Mouse (Mus musculus) CH12.LX (cell line): Measurements from ENCODE around the gene Gm5127. TPM values are rescaled to one million over a fixed set of nuclear protein-coding genes. Genes with fewer than 3 reads are reported as not detected.

Experiments used
- DNase-seq: peaks from one replicate; pipeline ENCODE4 v3.0.0-alpha.2; 2013; ENCODE audit errors: extremely low read depth
- H3K27ac ChIP-seq: 2 replicates; pipeline ENCODE4 v1.5.1; 2012; ENCODE audit warnings: low read depth, mild to moderate bottlenecking, control low read depth, moderate library complexity; ENCODE audit not compliant: insufficient read depth
- H3K27me3 ChIP-seq: replicated peaks from 2 replicates; pipeline ENCODE3; 2012; ENCODE audit warnings: inconsistent platforms
- H3K36me3 ChIP-seq, 2 experiments: replicated peaks in 1 of 2; 2 replicates each; pipeline versions ENCODE3 to v1.6.1; 2012; ENCODE audit warnings: inconsistent platforms in 1 of 2, low read length in 1 of 2, mild to moderate bottlenecking in 1 of 2, mixed read lengths in 1 of 2, moderate library complexity in 1 of 2; ENCODE audit not compliant: control insufficient read depth in 1 of 2, insufficient read depth in 1 of 2
- H3K4me1 ChIP-seq, 2 experiments: 2 replicates each; pipeline ENCODE4 v1.6.1; 2012; ENCODE audit warnings: inconsistent platforms in 1 of 2, moderate library complexity in 1 of 2; ENCODE audit not compliant: insufficient read depth in 2 of 2, control insufficient read depth in 1 of 2
- H3K4me2 ChIP-seq: 2 replicates; pipeline ENCODE4 v1.6.1; 2012; ENCODE audit warnings: low read depth, mild to moderate bottlenecking, control low read depth; ENCODE audit not compliant: poor library complexity, insufficient read depth, severe bottlenecking
- H3K4me3 ChIP-seq, 3 experiments: fragments of 150-350 bp in 1 of 3; sonication (generic) in 1 of 3; replicated peaks in 1 of 3; 2 replicates each; pipeline versions ENCODE3 to v1.5.1; 2011 to 2012; ENCODE audit warnings: low read depth in 2 of 3, low read length in 2 of 3, mild to moderate bottlenecking in 2 of 3, moderate library complexity in 2 of 3, control low read depth in 1 of 3, improper control_type of control experiment in 1 of 3, inconsistent platforms in 1 of 3, mixed read lengths in 1 of 3; ENCODE audit not compliant: poor library complexity in 1 of 3
- H3K79me2 ChIP-seq: replicated peaks from 2 replicates; pipeline ENCODE4 v1.6.1; 2012; ENCODE audit warnings: mild to moderate bottlenecking, moderate library complexity; ENCODE audit not compliant: control insufficient read depth, poor library complexity, insufficient read depth, severe bottlenecking; ENCODE audit errors: extremely low read depth
- H3K9ac ChIP-seq: 2 replicates; pipeline ENCODE4 v1.6.1; 2012; ENCODE audit warnings: low read depth, mild to moderate bottlenecking, control low read depth, moderate library complexity; ENCODE audit not compliant: insufficient read depth
- H3K9me3 ChIP-seq: replicated peaks from 2 replicates; pipeline ENCODE3; 2012; ENCODE audit warnings: low read length, inconsistent platforms, mixed read lengths
- CHD2 ChIP-seq: IDR thresholded peaks from 2 replicates; pipeline ENCODE4 v1.6.1; 2011; ENCODE audit warnings: low read length, improper control_type of control experiment
- CTCF ChIP-seq, 2 experiments: IDR thresholded peaks in 1 of 2; conservative IDR thresholded peaks in 1 of 2; 2 replicates each; pipeline ENCODE4 v1.5.1; 2011 to 2012; ENCODE audit warnings: low read depth in 2 of 2, low read length in 2 of 2, improper control_type of control experiment in 1 of 2, inconsistent platforms in 1 of 2, mild to moderate bottlenecking in 1 of 2, moderate library complexity in 1 of 2
- ELF1 ChIP-seq: IDR thresholded peaks from 2 replicates; pipeline ENCODE4 v1.6.1; 2014; ENCODE audit warnings: low read depth, mild to moderate bottlenecking, inconsistent platforms, low read length, improper control_type of control experiment
- EP300 ChIP-seq: IDR thresholded peaks from 2 replicates; pipeline ENCODE4 v1.6.1; 2011; ENCODE audit warnings: low read length, improper control_type of control experiment
- MAFK ChIP-seq: IDR thresholded peaks from 2 replicates; pipeline ENCODE4 v1.6.1; 2011; ENCODE audit warnings: low read length, improper control_type of control experiment; ENCODE audit not compliant: insufficient replicate concordance
- MAX ChIP-seq: IDR thresholded peaks from 2 replicates; pipeline ENCODE4 v1.6.1; 2011; ENCODE audit warnings: low read length, improper control_type of control experiment
- MEF2A ChIP-seq: IDR thresholded peaks from 2 replicates; pipeline ENCODE4 v1.6.1; 2014; ENCODE audit warnings: low read depth, mild to moderate bottlenecking, inconsistent platforms, low read length, improper control_type of control experiment, borderline replicate concordance
- MXI1 ChIP-seq: IDR thresholded peaks from 2 replicates; pipeline ENCODE4 v1.6.1; 2011; ENCODE audit warnings: mild to moderate bottlenecking, low read depth, low read length, improper control_type of control experiment
- MYC ChIP-seq: IDR thresholded peaks from 2 replicates; pipeline ENCODE4 v1.6.1; 2011; ENCODE audit warnings: low read depth, mild to moderate bottlenecking, improper control_type of control experiment, low read length
- PAX5 ChIP-seq: IDR thresholded peaks from 2 replicates; pipeline ENCODE4 v1.6.1; 2012; ENCODE audit warnings: low read length, inconsistent platforms, mixed read lengths
- POLR2A ChIP-seq: IDR thresholded peaks from 2 replicates; pipeline ENCODE4 v1.6.1; 2011; ENCODE audit warnings: low read depth, mild to moderate bottlenecking, improper control_type of control experiment, low read length
- POLR2AphosphoS2 ChIP-seq: IDR thresholded peaks from 2 replicates; pipeline ENCODE4 v1.6.1; 2011; ENCODE audit warnings: low read depth, low read length, improper control_type of control experiment
- RAD21 ChIP-seq: IDR thresholded peaks from 2 replicates; pipeline ENCODE4 v1.6.1; 2011; ENCODE audit warnings: low read depth, mild to moderate bottlenecking, low read length, improper control_type of control experiment, moderate library complexity
- SIN3A ChIP-seq: IDR thresholded peaks from 2 replicates; pipeline ENCODE4 v1.6.1; 2012; ENCODE audit warnings: low read length, improper control_type of control experiment, inconsistent platforms
- SMC3 ChIP-seq: IDR thresholded peaks from 2 replicates; pipeline ENCODE4 v1.6.1; 2011; ENCODE audit warnings: low read depth, low read length, improper control_type of control experiment
- TBP ChIP-seq: conservative IDR thresholded peaks from 2 replicates; pipeline ENCODE4 v1.6.1; 2011; ENCODE audit warnings: low read depth, low read length, improper control_type of control experiment
- TCF12 ChIP-seq: IDR thresholded peaks from 2 replicates; pipeline ENCODE4 v1.6.1; 2014; ENCODE audit warnings: low read depth, mild to moderate bottlenecking, inconsistent platforms, low read length, improper control_type of control experiment
- UBTF ChIP-seq: IDR thresholded peaks from 2 replicates; pipeline ENCODE4 v1.6.1; 2012; ENCODE audit warnings: low read depth, mild to moderate bottlenecking, inconsistent platforms, low read length, improper control_type of control experiment, moderate library complexity
- USF1 ChIP-seq: IDR thresholded peaks from 2 replicates; pipeline ENCODE4 v1.6.1; 2014; ENCODE audit warnings: low read depth, mild to moderate bottlenecking, inconsistent platforms, low read length, improper control_type of control experiment
- USF2 ChIP-seq: conservative IDR thresholded peaks from 2 replicates; pipeline ENCODE4 v1.6.1; 2011; ENCODE audit warnings: low read depth, low read length, improper control_type of control experiment
- ZMIZ1 ChIP-seq: IDR thresholded peaks from 2 replicates; pipeline ENCODE4 v1.6.1; 2012; ENCODE audit warnings: low read depth, mild to moderate bottlenecking, inconsistent platforms, low read length, improper control_type of control experiment
- dilution Hi-C: fragments of 300-500 bp; cut with MboI; formaldehyde crosslinking; loops from 2 replicates; pipeline ENCODE4 v1.14.3; 2020; ENCODE audit warnings: low sequenced_read_pairs; ENCODE audit not compliant: extremely low pct_unique_long_range_greater_than_20kb, extremely low pct_ligation_motif_present
- in situ Hi-C: fragments of 300-500 bp; cut with MboI; formaldehyde crosslinking; loops from 3 replicates; pipeline ENCODE4 v1.14.3; 2019; ENCODE audit warnings: low sequenced_read_pairs, low pct_ligation_motif_present, low pct_unique_long_range_greater_than_20kb, mixed read lengths
- polyA plus RNA-seq: library from polyadenylated mRNA; unstranded; fragments of >175 nt; gene quantifications from 2 replicates; pipeline ENCODE4 v1.2.1, GENCODE M21; 2012; ENCODE audit warnings: low read depth; ENCODE audit not compliant: insufficient read length
- total RNA-seq, 2 experiments: library from RNA; depleted of rRNA; stranded (reverse); fragments of 300-350 nt in 1 of 2; fragments of >200 nt in 1 of 2; gene quantifications; 2 replicates each; pipeline ENCODE4 v1.2.3; 2012 to 2014

The Gm5127 gene
- total and polyA plus RNA-seq, 3 experiments, result 0.16 TPM; not detected in 2

GRCm38 (mm10) chrX:106578966-106579365, 4.0 kb upstream of the Gm5127 start:
- no peaks in the 10 kb centered on the region for H3K9me3 ChIP-seq
- TF ChIP-seq ZMIZ1, result no peak
- TF ChIP-seq TCF12, result no peak
- no peak for TF ChIP-seq MAX
- TF ChIP-seq RAD21, result no peak
- no peak overlapping the region for H3K4me2 ChIP-seq
- no peaks in the 10 kb centered on the region for H3K79me2 ChIP-seq
- no peaks in the 10 kb centered on the region for H3K4me1 ChIP-seq
- H3K36me3 ChIP-seq, result no peaks in the 10 kb centered on the region
- no peak for DNase-seq
- in situ Hi-C loops (no loop called here), dilution Hi-C loops (no loop called here)
- no peaks in the 10 kb centered on the region for H3K27me3 ChIP-seq
- no peak overlapping the region for H3K4me3 ChIP-seq
- no peak overlapping the region for H3K9ac ChIP-seq
- H3K27ac ChIP-seq, result no peak overlapping the region

- in situ Hi-C loops, result no loop called here
- Histone ChIP-seq H3K9ac (no peak overlapping the region), H3K79me2 (no peaks in the 10 kb centered on the region), H3K4me1 (no peaks in the 10 kb centered on the region), H3K27me3 (no peaks in the 10 kb centered on the region), H3K36me3 (no peaks in the 10 kb centered on the region), H3K4me3 (no peak overlapping the region), H3K9me3 (no peaks in the 10 kb centered on the region), H3K4me2 (no peak overlapping the region), H3K27ac (no peak overlapping the region)
- no peak for TF ChIP-seq USF2
- no peak for TF ChIP-seq TBP
- peak; percentile 33 for TF ChIP-seq RAD21
- TF ChIP-seq SMC3, result peak; percentile 13; the same call in 1 of the 2 replicates
- peak in 1 of 2 experiments; percentile 28; a peak in 1 of 4 replicates for TF ChIP-seq CTCF (conservative IDR thresholded peaks at IDR 0.05 in 1 of 2, IDR thresholded peaks at IDR 0.05 in 1 of 2; ENCODE audit: low read depth in 2 of 2, low read length in 2 of 2)
- TF ChIP-seq ELF1, result no peak
- no peak for TF ChIP-seq CHD2
- DNase-seq, result no peak
- dilution Hi-C loops, result no loop called here
Measured at GRCm38 (mm10) chrX:106580410-106580809, 2.6 kb upstream of the Gm5127 start.

GRCm38 (mm10) chrX:106582197-106582596, 789 bp upstream of the Gm5127 start:
- Histone ChIP-seq H3K4me2 (no peak overlapping the region), H3K79me2 (no peaks in the 10 kb centered on the region), H3K27me3 (no peaks in the 10 kb centered on the region), H3K36me3 (no peaks in the 10 kb centered on the region), H3K27ac (no peak overlapping the region), H3K4me3 (no peak overlapping the region), H3K4me1 (no peaks in the 10 kb centered on the region), H3K9me3 (no peaks in the 10 kb centered on the region), H3K9ac (no peak overlapping the region)
- TF ChIP-seq SIN3A, result no peak
- no peak for TF ChIP-seq MXI1
- TF ChIP-seq MEF2A, result no peak
- no peak for TF ChIP-seq MAFK
- TF ChIP-seq MAX, result no peak
- TF ChIP-seq PAX5, result no peak
- no peak for TF ChIP-seq RAD21
- no peak for TF ChIP-seq EP300
- no peak for TF ChIP-seq POLR2A
- no peak for TF ChIP-seq MYC
- no peak for TF ChIP-seq UBTF
- no peak for TF ChIP-seq USF1
- no peak for TF ChIP-seq USF2
- no peak for TF ChIP-seq POLR2AphosphoS2
- no peak for DNase-seq
- in situ Hi-C loops (no loop called here), dilution Hi-C loops (no loop called here)
